Mouse (Mus musculus): ENCODE measurements at regions not wholly inside any gene's neighbourhood (a gene's known extent, or its start where the extent isn't known, plus 50 kb on each side); places are given as distances from the start of the nearest gene placed in this dataset.

GRCm38 (mm10) chr10:8944586-8944985 lies 58.7 kb upstream of the Sash1 start:
- no peak for TF ChIP-seq CTCF (IDR thresholded peaks at IDR 0.05; ENCODE audit: control insufficient read depth, insufficient read depth, low read length)
- TF ChIP-seq POLR2A (IDR thresholded peaks at IDR 0.05; ENCODE audit: borderline replicate concordance, control insufficient read depth, low read depth, low read length), result no peak

Data from bone marrow, adult 2 months (tissue).